Mouse (Mus musculus) liver, postnatal 0 days (tissue): ENCODE data around the gene Soga1.

Experiments used
- CTCF ChIP-seq: sonication (generic); IDR thresholded peaks from 2 replicates; pipeline ENCODE4 v1.5.1; 2016; ENCODE audit warnings: antibody characterized with exemption, low read depth
- EP300 ChIP-seq: IDR thresholded peaks from 2 replicates; pipeline ENCODE4 v1.6.1; 2016; ENCODE audit warnings: antibody characterized with exemption, low read depth, mild to moderate bottlenecking

- no peak for TF ChIP-seq EP300
- peak; percentile 68 for TF ChIP-seq CTCF
These were observed 35.1 kb downstream of the Soga1 start for GRCm38 (mm10) chr2:157043987-157044386.
